Mouse (Mus musculus): ENCODE results near the gene Col27a1. TPM values are rescaled to one million over a fixed set of nuclear protein-coding genes. Genes with fewer than 3 reads are reported as not detected.

Col27a1 gene
- total and polyA plus RNA-seq, 2 experiments, result 2.2 to 5.4 TPM

- Histone ChIP-seq H3K9ac (ENCODE audit: low read depth, low read length) (no peak overlapping the region), H3K27ac (replicated peaks; ENCODE audit: insufficient read depth, low read depth, low read length) (peak overlapping the region; percentile 64), H3K27me3 (ENCODE audit: control insufficient read depth, insufficient read depth, low read length) (no peaks in the 10 kb centered on the region), H3K36me3 (ENCODE audit: control insufficient read depth, insufficient read depth, low read length) (no peaks in the 10 kb centered on the region), H3K4me1 (ENCODE audit: control insufficient read depth, insufficient read depth, low read length) (peaks cover 71% of the 10 kb centered on the region), H3K79me2 (ENCODE audit: control insufficient read depth, insufficient read depth, low read length) (no peaks in the 10 kb centered on the region), H3K4me3 (ENCODE audit: insufficient read depth, low read depth, low read length) (no peak overlapping the region)
- no peak for DNase-seq (ENCODE audit: extremely low read depth, low read depth, low spot score)
- WGBS, result 75% methylated on average over 7 of the region's 7 CpGs
- TF ChIP-seq CTCF (IDR thresholded peaks at IDR 0.05; ENCODE audit: low read depth, low read length) (no peak), POLR2A (IDR thresholded peaks at IDR 0.05; ENCODE audit: extremely low read depth, insufficient read depth, low read length) (no peak)
Measured at GRCm38 (mm10) chr4:63233557-63234452, 20.0 kb downstream of the Col27a1 start.

- Histone ChIP-seq H3K4me1 (ENCODE audit: control insufficient read depth, insufficient read depth, low read length) (peaks cover 63% of the 10 kb centered on the region), H3K4me3 (ENCODE audit: insufficient read depth, low read depth, low read length) (no peak overlapping the region)
Measured at GRCm38 (mm10) chr4:63234852-63235251, 21.0 kb downstream of the Col27a1 start.

GRCm38 (mm10) chr4:63236235-63236634, 22.4 kb downstream of the Col27a1 start:
- Histone ChIP-seq H3K4me1 (ENCODE audit: control insufficient read depth, insufficient read depth, low read length) (peaks cover 55% of the 10 kb centered on the region), H3K36me3 (ENCODE audit: control insufficient read depth, insufficient read depth, low read length) (no peaks in the 10 kb centered on the region; the same call in 1 of the 2 replicates), H3K79me2 (ENCODE audit: control insufficient read depth, insufficient read depth, low read length) (no peaks in the 10 kb centered on the region), H3K27ac (replicated peaks; ENCODE audit: insufficient read depth, low read depth, low read length) (peak overlapping the region; percentile 80), H3K9ac (ENCODE audit: low read depth, low read length) (0 out of 2 replicates have a peak overlapping the region, but pooled peaks have one; percentile 4), H3K27me3 (ENCODE audit: control insufficient read depth, insufficient read depth, low read length) (no peaks in the 10 kb centered on the region), H3K4me3 (ENCODE audit: insufficient read depth, low read depth, low read length) (no peak overlapping the region)
- 26% methylated on average over 2 of the region's 2 CpGs for WGBS
- TF ChIP-seq CTCF (IDR thresholded peaks at IDR 0.05; ENCODE audit: low read depth, low read length) (no peak), POLR2A (IDR thresholded peaks at IDR 0.05; ENCODE audit: extremely low read depth, insufficient read depth, low read length) (no peak)
- DNase-seq (ENCODE audit: extremely low read depth, low read depth, low spot score), result peak; percentile 98

More at GRCm38 (mm10) chr4:63234852-63235251, 21.0 kb downstream of the Col27a1 start:
- no peak overlapping the region for H3K9ac ChIP-seq (ENCODE audit: low read depth, low read length)
- no peaks in the 10 kb centered on the region for H3K79me2 ChIP-seq (ENCODE audit: control insufficient read depth, insufficient read depth, low read length)
- no peak for TF ChIP-seq CTCF (IDR thresholded peaks at IDR 0.05; ENCODE audit: low read depth, low read length)
- no peak for TF ChIP-seq POLR2A (IDR thresholded peaks at IDR 0.05; ENCODE audit: extremely low read depth, insufficient read depth, low read length)
- DNase-seq (ENCODE audit: extremely low read depth, low read depth, low spot score), result peak; percentile 71
- H3K27ac ChIP-seq (replicated peaks; ENCODE audit: insufficient read depth, low read depth, low read length), result peak overlapping the region; percentile 80
- WGBS, result 46% methylated on average over 5 of the region's 5 CpGs
- H3K27me3 ChIP-seq (ENCODE audit: control insufficient read depth, insufficient read depth, low read length), result no peaks in the 10 kb centered on the region
- no peaks in the 10 kb centered on the region for H3K36me3 ChIP-seq (ENCODE audit: control insufficient read depth, insufficient read depth, low read length)

GRCm38 (mm10) chr4:63237225-63237624, 23.4 kb downstream of the Col27a1 start:
- 91% methylated on average over 3 of the region's 3 CpGs for WGBS
- no peak overlapping the region for H3K4me3 ChIP-seq (ENCODE audit: insufficient read depth, low read depth, low read length)
- H3K79me2 ChIP-seq (ENCODE audit: control insufficient read depth, insufficient read depth, low read length), result no peaks in the 10 kb centered on the region
- H3K27me3 ChIP-seq (ENCODE audit: control insufficient read depth, insufficient read depth, low read length), result no peaks in the 10 kb centered on the region
- H3K36me3 ChIP-seq (ENCODE audit: control insufficient read depth, insufficient read depth, low read length), result peaks cover 4% of the 10 kb centered on the region
- DNase-seq (ENCODE audit: extremely low read depth, low read depth, low spot score), result no peak
- H3K9ac ChIP-seq (ENCODE audit: low read depth, low read length), result no peak overlapping the region
- H3K27ac ChIP-seq (replicated peaks; ENCODE audit: insufficient read depth, low read depth, low read length), result no peak overlapping the region
- no peak for TF ChIP-seq POLR2A (IDR thresholded peaks at IDR 0.05; ENCODE audit: extremely low read depth, insufficient read depth, low read length)
- TF ChIP-seq CTCF (IDR thresholded peaks at IDR 0.05; ENCODE audit: low read depth, low read length), result no peak
- peaks cover 49% of the 10 kb centered on the region for H3K4me1 ChIP-seq (ENCODE audit: control insufficient read depth, insufficient read depth, low read length)

GRCm38 (mm10) chr4:63238141-63238540, 24.3 kb downstream of the Col27a1 start:
- no peak overlapping the region for H3K27ac ChIP-seq (replicated peaks; ENCODE audit: insufficient read depth, low read depth, low read length)
- no peak for TF ChIP-seq CTCF (IDR thresholded peaks at IDR 0.05; ENCODE audit: low read depth, low read length)
- no peak for TF ChIP-seq POLR2A (IDR thresholded peaks at IDR 0.05; ENCODE audit: extremely low read depth, insufficient read depth, low read length)

GRCm38 (mm10) chr4:63238722-63239121, 24.9 kb downstream of the Col27a1 start:
- TF ChIP-seq POLR2A (IDR thresholded peaks at IDR 0.05; ENCODE audit: extremely low read depth, insufficient read depth, low read length), result no peak
- TF ChIP-seq CTCF (IDR thresholded peaks at IDR 0.05; ENCODE audit: low read depth, low read length), result no peak
- Histone ChIP-seq H3K36me3 (ENCODE audit: control insufficient read depth, insufficient read depth, low read length) (peaks cover 4% of the 10 kb centered on the region), H3K79me2 (ENCODE audit: control insufficient read depth, insufficient read depth, low read length) (no peaks in the 10 kb centered on the region), H3K4me3 (ENCODE audit: insufficient read depth, low read depth, low read length) (no peak overlapping the region), H3K27me3 (ENCODE audit: control insufficient read depth, insufficient read depth, low read length) (no peaks in the 10 kb centered on the region), H3K4me1 (ENCODE audit: control insufficient read depth, insufficient read depth, low read length) (peaks cover 40% of the 10 kb centered on the region), H3K9ac (ENCODE audit: low read depth, low read length) (no peak overlapping the region), H3K27ac (replicated peaks; ENCODE audit: insufficient read depth, low read depth, low read length) (no peak overlapping the region)
- no peak for DNase-seq (ENCODE audit: extremely low read depth, low read depth, low spot score)
- WGBS, result 96% methylated on average over 5 of the region's 5 CpGs

More at GRCm38 (mm10) chr4:63238141-63238540, 24.3 kb downstream of the Col27a1 start:
- no peak overlapping the region for H3K9ac ChIP-seq (ENCODE audit: low read depth, low read length)
- H3K27me3 ChIP-seq (ENCODE audit: control insufficient read depth, insufficient read depth, low read length), result no peaks in the 10 kb centered on the region
- H3K4me1 ChIP-seq (ENCODE audit: control insufficient read depth, insufficient read depth, low read length), result peaks cover 43% of the 10 kb centered on the region
- H3K79me2 ChIP-seq (ENCODE audit: control insufficient read depth, insufficient read depth, low read length), result no peaks in the 10 kb centered on the region
- H3K4me3 ChIP-seq (ENCODE audit: insufficient read depth, low read depth, low read length), result no peak overlapping the region
- DNase-seq (ENCODE audit: extremely low read depth, low read depth, low spot score), result no peak
- H3K36me3 ChIP-seq (ENCODE audit: control insufficient read depth, insufficient read depth, low read length), result peaks cover 4% of the 10 kb centered on the region
- 65% methylated on average over 7 of the region's 7 CpGs for WGBS

Data from liver, adult 2 months (tissue).